Mouse (Mus musculus): Measurements from ENCODE around the gene Hist1h2an. TPM values are rescaled to one million over a fixed set of nuclear protein-coding genes. Genes with fewer than 3 reads are reported as not detected.
A peak's percentile ranks its signal among the peaks of the same experiment; 100 is the strongest.
"Not testable (repeated sequence)": the region's sequence is repeated elsewhere in the genome, so short reads cannot be mapped to it uniquely, and the experiment has no call there.

The Hist1h2an gene
- polyA plus RNA-seq, 1 experiment from 2014 or later = 8.9 TPM

GRCm38 (mm10) chr13:21753524-21754285 lies 33.3 kb downstream of the Hist1h2an start, which contains the start of the genes Hist1h2ak and Hist1h2bn:
Gene Hist1h2ak (minus strand): TSS chr13:21753827.
Gene Hist1h2bn (plus strand): TSS chr13:21754123.
- H3K4me3 ChIP-seq (ENCODE audit: low read depth, low read length) = peak within 1 kb of the TSS; percentile 46

GRCm38 (mm10) chr13:21753051-21753523 lies 33.9 kb downstream of the Hist1h2an start:
- no peaks in the 10 kb centered on the region for H3K9me3 ChIP-seq (ENCODE audit: low read depth, low read length)
- no peaks in the 10 kb centered on the region for H3K36me3 ChIP-seq (ENCODE audit: insufficient read depth)
- peak overlapping the region; percentile 71 for H3K9ac ChIP-seq
- no peak for ATAC-seq (ENCODE audit: insufficient read depth)
- no peaks in the 10 kb centered on the region for H3K27me3 ChIP-seq (ENCODE audit: insufficient read depth, low read length)
- peak; percentile 62 for DNase-seq
- 1% methylated on average over 10 of the region's 10 CpGs for WGBS
- no peaks in the 10 kb centered on the region for H3K4me1 ChIP-seq (ENCODE audit: insufficient read depth)
- H3K27ac ChIP-seq (ENCODE audit: low read depth) = peak overlapping the region; percentile 98
- TF ChIP-seq CTCF (IDR thresholded peaks at IDR 0.05; ENCODE audit: low read depth) = no peak
- H3K4me3 ChIP-seq (ENCODE audit: low read depth, low read length) = peak overlapping the region; percentile 46
- peak overlapping the region; percentile 75 for H3K4me2 ChIP-seq

More at GRCm38 (mm10) chr13:21753524-21754285, 33.3 kb downstream of the Hist1h2an start, which contains the start of the genes Hist1h2ak and Hist1h2bn:
- ATAC-seq (ENCODE audit: insufficient read depth) = peak; percentile 92
- TF ChIP-seq CTCF (IDR thresholded peaks at IDR 0.05; ENCODE audit: low read depth) = peak; percentile 26; the same call in 1 of the 2 replicates
- WGBS = under 1% methylated on average over 42 of the region's 50 CpGs
- not testable (repeated sequence) for H3K4me1 ChIP-seq (ENCODE audit: insufficient read depth); H3K9me3 ChIP-seq (ENCODE audit: low read depth, low read length); H3K36me3 ChIP-seq (ENCODE audit: insufficient read depth); H3K27me3 ChIP-seq (ENCODE audit: insufficient read depth, low read length)
- Histone ChIP-seq H3K27ac (ENCODE audit: low read depth) (peak within 1 kb of the TSS; percentile 98), H3K4me2 (peak within 1 kb of the TSS; percentile 75), H3K9ac (peak within 1 kb of the TSS; percentile 79)
- DNase-seq = peak; percentile 97

- Histone ChIP-seq H3K27me3 (ENCODE audit: insufficient read depth, low read length) (no peaks in the 10 kb centered on the region), H3K4me1 (ENCODE audit: insufficient read depth) (no peaks in the 10 kb centered on the region), H3K9ac (peak overlapping the region; percentile 71), H3K4me3 (ENCODE audit: low read depth, low read length) (peak overlapping the region; percentile 46), H3K9me3 (ENCODE audit: low read depth, low read length) (no peaks in the 10 kb centered on the region), H3K36me3 (ENCODE audit: insufficient read depth) (no peaks in the 10 kb centered on the region), H3K4me2 (peak overlapping the region; percentile 75), H3K27ac (ENCODE audit: low read depth) (peak overlapping the region; percentile 98)
- 32% methylated on average over 3 of the region's 3 CpGs for WGBS
- DNase-seq = peak; percentile 42
- no peak for ATAC-seq (ENCODE audit: insufficient read depth)
- TF ChIP-seq CTCF (IDR thresholded peaks at IDR 0.05; ENCODE audit: low read depth) = no peak
Measured at GRCm38 (mm10) chr13:21752356-21752755, 34.7 kb downstream of the Hist1h2an start.

GRCm38 (mm10) chr13:21751827-21752226 lies 35.2 kb downstream of the Hist1h2an start:
- ATAC-seq (ENCODE audit: insufficient read depth) (no peak), DNase-seq (peak; percentile 15)
- Histone ChIP-seq H3K9me3 (ENCODE audit: low read depth, low read length) (no peaks in the 10 kb centered on the region), H3K36me3 (ENCODE audit: insufficient read depth) (no peaks in the 10 kb centered on the region), H3K4me1 (ENCODE audit: insufficient read depth) (no peaks in the 10 kb centered on the region), H3K27me3 (ENCODE audit: insufficient read depth, low read length) (no peaks in the 10 kb centered on the region), H3K4me2 (peak overlapping the region; percentile 75), H3K4me3 (ENCODE audit: low read depth, low read length) (peak overlapping the region; percentile 46; the same call in 1 of the 2 replicates), H3K27ac (ENCODE audit: low read depth) (peak overlapping the region; percentile 98), H3K9ac (peak overlapping the region; percentile 71)
- TF ChIP-seq CTCF (IDR thresholded peaks at IDR 0.05; ENCODE audit: low read depth) = no peak
- WGBS = 54% methylated on average over 3 of the region's 3 CpGs

GRCm38 (mm10) chr13:21751417-21751816 lies 35.6 kb downstream of the Hist1h2an start:
- Histone ChIP-seq H3K27me3 (ENCODE audit: insufficient read depth, low read length) (no peaks in the 10 kb centered on the region), H3K36me3 (ENCODE audit: insufficient read depth) (no peaks in the 10 kb centered on the region), H3K27ac (ENCODE audit: low read depth) (peak overlapping the region; percentile 98), H3K4me2 (peak overlapping the region; percentile 75), H3K4me3 (ENCODE audit: low read depth, low read length) (0 out of 2 replicates have a peak overlapping the region, but pooled peaks have one; percentile 46), H3K9me3 (ENCODE audit: low read depth, low read length) (no peaks in the 10 kb centered on the region), H3K9ac (no peak overlapping the region), H3K4me1 (ENCODE audit: insufficient read depth) (no peaks in the 10 kb centered on the region)
- ATAC-seq (ENCODE audit: insufficient read depth) (no peak), DNase-seq (peak; percentile 9)
- no peak for TF ChIP-seq CTCF (IDR thresholded peaks at IDR 0.05; ENCODE audit: low read depth)

GRCm38 (mm10) chr13:21750159-21751017 lies 36.6 kb downstream of the Hist1h2an start, which contains the start of gene Hist1h4k:
Gene Hist1h4k (minus strand): TSS chr13:21750505.
- H3K27me3 ChIP-seq (ENCODE audit: insufficient read depth, low read length); H3K36me3 ChIP-seq (ENCODE audit: insufficient read depth); H3K9me3 ChIP-seq (ENCODE audit: low read depth, low read length); H3K4me1 ChIP-seq (ENCODE audit: insufficient read depth): not testable (repeated sequence)
- H3K27ac ChIP-seq (ENCODE audit: low read depth) = peak within 1 kb of the TSS; percentile 98
- under 1% methylated on average over 42 of the region's 56 CpGs for WGBS
- peak within 1 kb of the TSS; percentile 57 for H3K4me3 ChIP-seq (ENCODE audit: low read depth, low read length)
- ATAC-seq (ENCODE audit: insufficient read depth) (peak; percentile 85), DNase-seq (peak; percentile 98)
- H3K4me2 ChIP-seq = peak within 1 kb of the TSS; percentile 84
- H3K9ac ChIP-seq = peak within 1 kb of the TSS; percentile 82
